Mouse (Mus musculus) ovary, postnatal 14 days (tissue): Measurements from ENCODE around the gene Tacr3.

Experiments used
- DNase-seq: peaks from one replicate; pipeline ENCODE4 v3.0.0; 2022; ENCODE audit warnings: low spot score

The Tacr3 gene

GRCm38 (mm10) chr3:134828875-134829530 is at the start of gene Tacr3:
Tacr3 (plus strand) TSS chr3:134829007.
- DNase-seq: peak; percentile 0

GRCm38 (mm10) chr3:134828492-134828874 is 324 bp upstream of the Tacr3 start:
- no peak for DNase-seq

- DNase-seq: no peak
These were observed 719 bp downstream of the Tacr3 start for GRCm38 (mm10) chr3:134829531-134829921.

- no peak for DNase-seq
These were observed 22.5 kb downstream of the Tacr3 start for GRCm38 (mm10) chr3:134851342-134851741.

- DNase-seq: no peak
These were observed 48.9 kb downstream of the Tacr3 start for GRCm38 (mm10) chr3:134877701-134878100.

- no peak for DNase-seq
These were observed 67.0 kb downstream of the Tacr3 start for GRCm38 (mm10) chr3:134895831-134896230.

GRCm38 (mm10) chr3:134908890-134909289 is 80.1 kb downstream of the Tacr3 start:
- DNase-seq: no peak

GRCm38 (mm10) chr3:134934703-134935102 is 105.9 kb downstream of the Tacr3 start:
- DNase-seq: no peak

GRCm38 (mm10) chr3:134935461-134935860 is 106.7 kb downstream of the Tacr3 start:
- no peak for DNase-seq

- DNase-seq: no peak
These were observed 134.7 kb downstream of the Tacr3 start for GRCm38 (mm10) chr3:134963461-134963860.

GRCm38 (mm10) chr3:134978902-134979301 is 150.1 kb downstream of the Tacr3 start:
- DNase-seq: no peak

GRCm38 (mm10) chr3:134980140-134980539 is 151.3 kb downstream of the Tacr3 start:
- DNase-seq: no peak
